Mouse (Mus musculus) liver, adult (tissue): ENCODE results near the gene Ptprn2.

ENCODE experiments used
- GATA4 ChIP-seq: IDR thresholded peaks from 2 replicates; pipeline ENCODE4 v1.6.1; 2014; ENCODE audit warnings: mild to moderate bottlenecking, low read length; ENCODE audit not compliant: insufficient replicate concordance

Gene Ptprn2

DNA sequence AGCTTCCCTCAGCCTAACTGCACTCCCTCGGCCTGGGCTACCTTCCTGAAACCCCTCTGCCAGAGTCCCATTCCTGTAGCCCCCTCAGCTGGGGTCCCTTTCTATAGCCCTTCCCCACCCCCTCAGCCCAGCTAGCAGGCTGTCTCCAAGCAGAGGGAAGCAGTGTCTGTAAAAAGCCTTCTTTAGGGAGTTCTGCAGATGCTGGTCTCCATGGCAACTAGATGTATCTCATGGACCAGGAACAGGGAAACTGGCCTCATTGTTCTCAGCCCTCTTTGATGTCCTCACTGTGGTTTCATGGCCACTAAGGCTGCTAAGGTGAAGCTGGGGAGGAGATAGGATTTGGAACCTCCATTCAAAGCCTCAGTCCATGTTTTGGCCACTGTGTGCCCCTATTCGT, 423.1 kb downstream of the Ptprn2 start:
- no peak for TF ChIP-seq GATA4

DNA sequence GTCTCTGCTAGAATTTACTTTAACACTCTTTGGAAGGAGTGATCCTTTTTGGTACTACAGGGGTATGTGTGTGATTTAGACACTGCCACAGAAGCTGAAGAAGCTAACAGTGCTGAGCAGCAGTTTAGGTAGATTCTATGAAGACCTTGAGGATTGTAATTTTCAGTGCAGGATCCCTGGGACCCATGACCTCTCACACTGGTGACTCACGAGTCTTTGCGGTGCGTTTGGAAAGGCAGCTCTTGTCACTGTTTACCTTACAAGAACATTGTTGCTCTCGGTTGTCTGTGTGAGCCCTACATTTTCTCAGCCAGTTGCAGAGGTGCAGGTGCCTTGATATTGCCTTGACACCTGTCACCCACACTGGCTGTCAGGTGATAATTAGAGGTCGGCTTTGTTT, 431.3 kb downstream of the Ptprn2 start:
- TF ChIP-seq GATA4, result no peak

DNA sequence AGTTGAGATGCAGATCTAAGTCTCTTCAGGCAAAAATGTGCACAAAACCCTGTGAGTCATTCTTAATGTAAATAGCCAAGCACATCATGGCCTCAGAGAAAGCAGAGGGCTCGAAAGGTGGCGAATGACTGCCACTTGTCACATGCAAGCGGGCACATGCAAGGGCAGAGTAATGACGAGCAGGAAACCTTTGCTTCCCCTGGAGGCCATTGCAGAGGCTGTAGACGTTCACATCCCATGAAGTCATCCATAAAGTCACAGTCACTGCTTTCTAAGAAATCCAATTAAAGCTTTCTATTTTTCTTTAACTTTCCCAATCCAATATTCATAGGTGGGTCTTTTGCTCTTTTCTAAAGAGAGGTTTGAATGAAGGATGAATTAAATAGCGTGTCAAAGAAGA, 433.7 kb downstream of the Ptprn2 start:
- no peak for TF ChIP-seq GATA4

DNA sequence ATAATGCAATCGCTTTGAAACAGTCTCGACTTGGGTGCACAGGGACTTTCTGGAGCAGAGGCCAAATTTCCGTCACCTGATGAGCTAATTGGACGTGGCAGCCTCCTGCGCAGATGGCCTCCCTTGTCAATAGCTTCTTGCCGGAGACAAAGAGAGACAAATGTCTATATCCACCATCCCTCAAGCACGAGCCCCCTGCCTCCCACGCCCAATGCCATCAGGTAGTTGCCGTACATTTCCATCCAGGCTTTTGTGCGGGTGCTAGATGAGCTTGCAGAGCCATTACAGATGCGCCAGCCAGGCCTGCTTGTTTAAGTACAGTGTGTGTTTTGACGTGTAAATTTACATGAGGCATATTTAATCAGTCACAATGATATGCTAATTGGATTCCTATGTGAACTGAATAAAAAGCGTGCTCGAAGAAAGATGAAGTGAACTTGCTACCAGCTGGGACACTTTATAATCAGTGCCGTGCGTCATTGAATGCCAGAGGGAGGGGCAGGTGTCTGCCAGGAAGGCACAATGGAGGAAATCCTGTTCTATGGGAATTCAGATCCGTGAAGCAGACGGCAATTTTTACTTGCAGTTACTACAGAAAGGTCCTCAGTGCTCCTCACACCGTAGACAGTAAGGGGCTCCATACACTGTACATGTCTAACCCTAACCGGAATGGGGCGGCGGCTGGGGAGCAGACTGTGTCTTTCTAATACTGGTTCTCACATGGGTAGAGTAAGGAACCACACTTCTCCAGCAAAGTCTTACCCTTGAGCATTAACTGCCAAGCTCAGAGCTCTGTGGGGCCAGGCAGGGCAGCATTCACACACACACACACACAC, 434.4 kb downstream of the Ptprn2 start:
- TF ChIP-seq GATA4, result no peak

DNA sequence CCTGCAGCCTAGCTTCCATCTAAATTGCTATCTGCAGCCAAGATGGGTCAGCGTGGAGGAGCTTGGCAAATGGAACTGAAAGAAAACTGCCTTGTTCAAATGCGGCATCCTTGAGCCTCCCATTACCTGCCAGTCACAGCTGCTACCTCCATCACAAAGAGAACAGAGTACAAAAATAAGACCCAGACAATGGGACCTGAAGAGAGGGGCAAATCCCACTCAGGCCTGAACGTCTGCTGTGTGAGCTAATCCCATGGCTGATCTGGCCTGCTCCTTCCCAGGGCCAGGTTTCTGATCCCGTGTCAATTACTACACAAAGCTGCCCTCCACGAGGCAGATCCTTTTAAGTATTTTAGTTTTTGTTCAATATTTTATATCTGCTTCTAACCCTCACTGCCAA, 441.6 kb downstream of the Ptprn2 start:
- TF ChIP-seq GATA4, result no peak

DNA sequence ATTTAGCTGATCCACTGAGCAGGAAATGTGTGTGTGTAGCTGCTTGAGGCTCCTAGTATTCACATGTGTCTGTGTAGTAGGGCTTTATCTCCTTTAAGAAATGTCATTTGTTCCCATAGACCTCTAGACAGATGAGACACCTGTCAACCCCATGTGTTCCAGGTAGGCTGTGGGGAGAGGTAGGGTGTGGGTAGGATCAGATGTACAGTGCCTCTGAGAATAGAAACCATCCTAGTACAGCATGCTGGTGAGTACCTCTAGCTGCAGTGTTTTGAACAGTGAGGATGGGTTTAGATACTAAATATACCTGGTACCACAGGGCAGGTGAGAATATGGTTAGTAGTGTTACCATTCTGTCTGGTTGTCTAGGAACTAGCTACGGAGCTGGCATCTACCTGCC, 442.0 kb downstream of the Ptprn2 start:
- no peak for TF ChIP-seq GATA4

DNA sequence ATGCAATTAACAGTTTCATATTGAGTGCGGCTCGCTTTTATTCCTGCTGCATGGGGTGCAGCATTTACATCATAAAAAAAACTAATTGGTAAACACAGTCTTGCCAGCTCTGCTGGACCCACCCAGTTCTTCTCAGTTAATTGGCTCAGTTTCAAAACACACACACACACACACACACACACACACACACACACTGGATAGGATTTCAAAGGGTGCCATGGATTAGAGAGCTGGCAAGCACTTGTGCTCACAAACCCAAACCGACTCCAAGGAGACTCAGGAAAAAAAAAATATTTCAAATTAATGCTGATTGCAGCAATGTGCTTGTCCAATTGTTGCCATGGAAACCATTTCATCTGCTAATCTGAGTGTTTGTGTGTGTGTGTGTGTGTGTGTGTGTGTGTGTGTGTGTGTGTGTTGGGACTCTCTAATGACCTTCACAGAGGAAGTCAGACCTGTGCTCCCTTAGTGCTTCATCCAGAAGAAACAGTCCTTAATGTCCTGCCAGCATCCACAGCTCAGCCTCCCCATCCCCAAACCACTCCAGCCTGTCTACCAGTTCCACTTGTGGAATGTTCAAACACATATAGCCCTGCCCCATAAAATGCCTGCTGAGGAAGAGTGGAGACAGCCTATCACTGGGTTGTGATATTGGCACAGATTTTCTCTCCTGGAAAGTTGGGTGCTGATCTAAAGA, 452.8 kb downstream of the Ptprn2 start:
- TF ChIP-seq GATA4, result no peak

DNA sequence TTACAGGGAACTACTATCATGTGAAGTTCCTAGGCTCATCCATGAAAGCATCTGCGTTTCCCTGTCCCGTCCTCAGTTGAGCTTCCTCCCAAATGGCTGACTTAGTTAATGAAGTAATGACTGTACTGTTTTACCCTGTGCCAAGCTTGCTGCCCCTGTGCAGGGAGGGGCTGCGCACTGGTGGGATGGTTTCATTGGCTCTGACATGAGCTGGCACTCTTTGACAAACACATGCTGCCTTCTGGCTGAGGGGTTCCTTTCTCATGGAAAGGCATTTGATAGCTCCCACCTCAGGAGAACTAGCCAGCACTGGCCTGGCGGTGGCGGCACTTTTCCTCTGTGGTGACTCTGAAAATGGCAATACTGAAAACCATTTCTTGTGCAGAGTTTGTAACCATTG, 458.4 kb downstream of the Ptprn2 start:
- no peak for TF ChIP-seq GATA4

DNA sequence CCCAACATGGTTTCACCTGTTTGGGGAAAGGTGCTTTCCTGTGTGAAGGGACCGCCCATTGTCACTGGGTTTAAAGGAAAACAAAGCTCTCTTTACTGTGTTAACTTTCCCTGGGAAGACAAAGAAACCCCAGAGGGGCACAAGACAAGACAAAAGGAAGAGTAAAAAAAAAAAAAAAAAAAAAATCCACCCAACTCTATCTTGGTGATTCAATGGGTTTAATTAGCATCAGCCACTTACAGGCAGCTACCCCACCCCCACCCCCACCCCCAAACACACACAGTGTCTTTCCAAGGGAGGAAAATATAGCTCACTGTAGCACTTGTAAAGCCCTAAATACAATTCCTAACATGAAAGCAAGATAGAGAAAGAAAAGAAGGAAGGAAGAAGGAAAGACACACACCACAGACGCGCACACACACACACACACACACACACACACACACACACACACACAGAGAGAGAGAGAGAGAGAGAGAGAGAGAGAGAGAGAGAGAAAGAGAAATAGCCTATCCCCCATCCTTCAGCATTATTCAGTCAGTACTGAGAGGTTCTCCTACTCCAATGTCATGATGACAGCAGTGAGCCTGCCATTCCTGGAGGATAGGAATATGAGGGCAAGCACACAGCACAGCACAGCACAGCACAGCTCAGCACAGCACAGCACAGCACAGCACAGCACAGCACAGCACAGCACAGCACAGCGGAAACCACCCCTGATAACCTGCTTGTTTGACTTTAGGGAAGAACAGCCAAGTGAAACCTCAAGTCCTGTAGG, 462.8 kb downstream of the Ptprn2 start:
- no peak for TF ChIP-seq GATA4

DNA sequence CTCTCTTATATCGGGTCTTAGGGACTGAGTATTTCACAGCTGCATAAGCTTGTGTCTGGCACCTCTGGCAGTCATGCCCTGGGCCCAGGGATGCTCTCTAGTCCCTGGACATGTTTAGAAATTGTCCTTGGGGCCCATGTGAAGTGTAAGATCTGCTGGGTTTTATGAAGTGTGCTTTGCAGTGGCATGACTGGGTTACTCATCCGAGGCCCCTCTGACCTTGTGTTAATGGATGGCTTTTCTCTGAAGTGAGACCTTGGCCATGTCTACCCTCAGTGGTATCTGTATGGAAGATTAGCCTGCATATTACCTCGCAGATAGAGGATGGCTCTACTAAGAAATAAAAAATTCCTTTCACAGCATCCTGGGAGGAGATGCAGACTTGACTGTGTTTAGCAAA, 464.2 kb downstream of the Ptprn2 start:
- TF ChIP-seq GATA4, result no peak

DNA sequence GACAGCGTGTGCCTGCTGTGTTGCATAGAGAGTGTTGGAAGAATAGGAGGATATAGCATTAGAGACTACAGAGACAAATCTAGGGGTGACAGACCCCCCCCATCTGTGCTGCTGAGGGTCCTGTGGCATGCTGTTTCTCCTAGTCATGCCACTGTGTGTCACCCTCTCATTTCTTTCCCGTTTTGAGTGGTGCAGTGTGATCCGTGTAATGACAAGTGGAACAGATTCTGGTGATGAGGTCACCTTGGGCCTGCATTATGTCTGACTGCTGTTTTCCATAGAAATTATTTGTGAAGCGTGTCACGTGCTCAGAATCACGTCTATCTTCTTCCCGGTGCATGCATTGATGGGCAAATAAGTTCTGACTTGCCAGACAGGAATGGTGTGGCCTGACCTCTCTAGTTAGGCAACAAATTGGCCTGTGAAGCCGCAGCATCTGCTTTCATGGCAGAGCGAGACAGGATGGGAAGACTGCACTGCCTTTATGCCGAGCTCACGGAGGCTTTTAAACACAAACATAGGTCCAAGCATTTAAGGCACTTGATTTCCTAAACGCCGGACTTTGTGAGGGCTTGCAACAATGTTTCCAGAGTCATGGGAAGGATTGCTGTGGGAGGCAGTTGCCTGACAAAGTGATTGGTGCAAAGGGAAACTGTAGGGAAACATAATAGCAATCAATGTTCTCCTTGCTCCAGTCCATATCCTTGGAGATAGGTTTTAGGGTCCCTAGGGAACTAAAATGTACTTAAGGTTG, 467.1 kb downstream of the Ptprn2 start:
- TF ChIP-seq GATA4, result no peak

DNA sequence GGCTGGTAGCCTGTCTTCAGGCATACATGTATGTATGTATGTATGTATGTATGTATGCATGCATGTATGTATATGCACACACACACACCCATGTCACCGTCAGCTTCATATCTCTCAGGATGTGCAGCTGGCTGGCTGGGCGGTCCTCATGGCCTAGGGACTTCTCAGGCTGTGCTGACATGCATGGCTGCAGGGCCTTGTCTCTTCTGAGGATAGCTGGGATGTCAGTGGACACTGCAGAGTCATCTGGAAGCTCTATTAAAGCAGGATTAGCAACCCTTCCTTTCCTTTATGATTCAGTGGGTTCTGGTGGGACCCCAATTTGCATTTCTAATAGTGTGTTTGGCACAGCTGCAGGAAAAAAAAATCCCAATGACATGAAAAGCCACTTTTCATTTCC, 473.6 kb downstream of the Ptprn2 start:
- no peak for TF ChIP-seq GATA4

DNA sequence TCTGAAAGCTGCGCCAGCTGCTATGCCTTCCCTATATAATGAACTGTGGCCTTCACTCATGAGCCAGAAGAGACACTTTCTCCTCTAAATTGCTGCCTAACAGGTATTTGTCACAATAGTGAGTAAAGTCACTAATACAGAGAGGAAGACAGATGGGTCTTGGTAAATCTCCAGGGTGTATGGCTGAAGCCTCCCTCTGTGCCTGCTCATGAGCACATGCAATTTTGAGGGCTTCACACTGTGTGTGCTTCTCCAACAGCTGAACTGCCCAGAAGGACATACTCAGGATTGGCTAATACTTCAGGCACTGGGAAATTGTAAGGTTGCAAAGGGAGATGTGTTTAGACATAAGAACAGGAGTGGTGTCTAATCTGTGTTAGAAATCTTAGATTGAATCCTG, 478.4 kb downstream of the Ptprn2 start:
- no peak for TF ChIP-seq GATA4

DNA sequence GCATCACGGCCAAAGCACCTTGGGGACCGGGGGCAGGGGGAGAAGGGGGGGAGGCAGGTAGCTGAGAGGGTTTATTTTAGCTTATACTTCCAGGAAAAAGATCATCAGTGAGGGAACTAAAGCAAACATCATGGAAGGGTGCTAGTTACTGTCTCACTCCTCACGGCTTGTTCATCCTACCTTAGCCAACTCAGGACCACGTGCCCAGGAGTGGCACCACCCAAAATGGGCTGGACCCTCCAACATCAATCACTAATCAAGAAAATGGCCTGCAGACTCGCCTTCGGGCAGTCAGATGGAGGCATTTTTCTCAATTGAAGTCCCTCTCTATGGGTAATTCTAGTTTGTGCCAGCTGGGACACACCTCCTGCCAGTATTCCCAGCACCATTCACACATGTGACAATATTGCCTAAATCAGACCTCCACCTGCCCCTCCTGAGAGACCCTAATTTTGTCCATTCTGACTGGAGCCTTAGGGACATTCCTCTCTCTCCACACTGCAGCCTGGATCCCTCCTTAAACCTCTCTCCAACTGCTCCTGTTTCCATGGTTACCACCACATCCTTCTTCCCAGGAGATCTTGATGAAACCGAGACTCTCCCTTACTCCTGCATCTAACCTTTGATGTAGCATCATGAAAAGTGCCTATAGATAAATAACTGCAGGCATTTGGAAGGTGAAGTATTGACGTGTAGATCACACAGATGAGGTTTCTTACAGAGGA, 482.9 kb downstream of the Ptprn2 start:
- TF ChIP-seq GATA4, result no peak
